Mouse (Mus musculus) ovary, postnatal 36 days (tissue): ENCODE data around the gene Ap1s1.

Source experiments
- DNase-seq: peaks from one replicate; pipeline ENCODE4 v3.0.0; 2022; ENCODE audit warnings: low spot score, mixed read lengths

Gene Ap1s1

GRCm38 (mm10) chr5:137045402-137046323 is at the start of gene Ap1s1:
Ap1s1 (minus strand) TSS chr5:137046135.
- peak; percentile 98 for DNase-seq

- DNase-seq = no peak
Observed at GRCm38 (mm10) chr5:137095135-137095534, 49.2 kb upstream of the Ap1s1 start.

DNA sequence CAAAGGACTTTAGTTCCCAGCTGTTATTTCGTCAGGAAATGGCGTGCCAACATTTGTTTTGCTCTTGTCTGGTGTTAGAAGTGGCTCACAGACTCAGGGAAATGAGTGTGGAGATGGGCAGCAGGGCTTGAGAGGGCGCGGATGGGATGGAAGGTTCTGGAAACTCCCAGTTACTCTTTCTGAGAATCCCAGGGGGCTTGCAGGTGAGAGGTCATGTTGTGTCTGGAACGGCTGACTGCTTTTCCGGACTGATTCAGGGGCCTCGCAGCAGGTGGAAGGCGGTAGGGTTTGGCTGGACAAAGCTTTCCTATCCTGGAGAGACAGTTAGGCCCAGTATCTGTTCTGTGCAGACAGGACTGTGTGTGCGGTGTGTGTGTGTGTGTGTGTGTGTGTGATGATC is 47.8 kb upstream of the Ap1s1 start:
- DNase-seq = no peak

DNA sequence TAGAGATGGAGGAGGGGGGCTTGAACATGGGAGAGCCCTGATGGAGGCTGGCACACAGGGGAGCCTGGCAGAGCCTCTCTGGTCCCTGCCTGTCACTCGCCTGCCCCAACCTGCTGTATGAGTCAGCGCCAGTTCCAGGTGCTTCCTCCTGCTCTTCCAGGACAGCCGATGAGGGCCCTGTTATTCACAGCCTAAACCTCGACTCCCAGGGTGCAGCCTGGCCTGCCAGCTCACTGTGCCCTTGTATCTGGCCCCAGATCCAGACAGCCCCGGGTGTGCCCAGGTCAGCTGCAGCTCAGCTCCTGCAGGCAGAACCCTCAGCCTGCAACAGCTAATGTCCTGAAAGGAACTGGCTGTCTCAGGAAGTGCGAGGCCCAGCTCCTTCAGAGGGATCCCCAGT is 45.6 kb upstream of the Ap1s1 start:
- no peak for DNase-seq

- no peak for DNase-seq
Observed at GRCm38 (mm10) chr5:137090870-137091269, 44.9 kb upstream of the Ap1s1 start.

DNA sequence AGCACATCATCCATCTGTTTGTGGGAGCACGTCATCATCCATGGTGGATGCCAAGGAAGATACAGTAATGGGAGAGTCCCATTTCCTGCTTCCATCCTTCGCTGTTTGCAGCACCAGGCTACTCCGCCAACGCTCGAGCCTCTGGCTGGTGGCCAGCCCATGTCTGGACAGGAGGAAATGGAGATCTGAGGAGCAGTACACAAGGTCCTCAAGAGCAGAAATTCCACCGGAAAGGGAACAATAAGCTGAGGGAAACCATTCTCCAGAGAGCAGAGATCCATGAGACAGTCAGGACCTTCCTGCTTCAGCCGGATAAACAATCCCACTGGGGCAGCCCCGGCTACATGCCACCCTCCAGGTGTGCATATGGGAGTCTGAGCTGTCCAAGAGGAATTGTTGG is 41.5 kb upstream of the Ap1s1 start:
- no peak for DNase-seq

DNA sequence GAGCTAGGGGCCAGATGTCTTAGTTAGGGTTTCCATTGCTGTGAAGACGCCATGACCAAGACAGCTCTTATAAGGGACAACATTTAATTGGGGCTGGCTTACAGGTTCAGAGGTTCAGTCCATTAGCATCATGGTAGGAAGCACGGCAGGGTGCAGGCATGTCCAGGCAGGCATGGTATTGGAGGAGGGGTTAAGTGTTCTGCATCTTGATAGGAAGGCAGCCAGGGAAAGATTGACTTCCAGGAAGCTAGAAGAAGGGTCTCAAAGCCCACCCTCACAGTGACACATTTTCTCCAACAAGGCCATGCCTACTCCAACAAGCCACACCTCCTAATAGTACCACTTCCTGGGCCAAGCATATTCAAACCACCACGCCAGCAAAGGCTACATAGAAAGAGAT is 39.8 kb upstream of the Ap1s1 start:
- DNase-seq = no peak

DNA sequence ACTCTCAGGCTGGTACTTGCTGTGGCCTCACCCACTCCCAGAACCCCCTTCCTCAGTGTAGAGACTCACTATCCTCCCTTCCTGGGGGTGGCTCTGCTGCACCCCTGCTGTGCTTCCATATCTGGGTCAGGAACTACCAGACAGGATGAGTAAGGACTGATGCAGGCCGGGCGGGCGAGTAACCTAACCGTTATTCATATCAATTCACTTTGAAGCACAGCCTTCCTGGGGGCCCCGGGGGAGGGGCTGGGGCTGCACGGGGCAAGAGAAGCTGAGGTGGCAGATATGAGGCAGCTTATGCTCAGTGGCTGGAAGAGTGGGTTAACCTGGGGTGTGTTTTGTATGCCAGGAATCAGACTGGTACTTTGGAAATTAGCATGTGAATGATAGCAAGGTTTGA is 39.1 kb upstream of the Ap1s1 start:
- DNase-seq = no peak

DNA sequence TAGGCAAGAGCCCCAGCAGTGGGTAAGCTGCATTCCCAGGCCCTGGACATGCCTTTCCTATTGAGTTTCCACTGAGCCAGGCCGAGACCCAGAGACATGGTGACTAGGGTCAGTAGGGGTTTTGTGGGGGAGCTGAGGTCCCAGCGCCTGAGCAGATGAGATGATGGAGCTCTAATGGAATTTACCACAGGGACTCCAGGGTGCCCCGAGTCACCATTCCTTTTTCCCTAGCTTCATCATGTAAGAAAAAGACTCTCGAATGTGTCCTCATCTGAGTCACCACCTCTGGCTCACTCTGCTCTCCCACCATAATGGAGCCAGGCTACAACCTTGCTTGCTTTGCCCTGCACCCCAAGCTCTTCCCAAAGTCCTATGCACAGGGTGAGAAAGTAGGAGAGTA is 37.1 kb upstream of the Ap1s1 start:
- no peak for DNase-seq

GRCm38 (mm10) chr5:137079849-137080248 is 33.9 kb upstream of the Ap1s1 start:
- no peak for DNase-seq

- no peak for DNase-seq
Observed at GRCm38 (mm10) chr5:137078616-137079015, 32.7 kb upstream of the Ap1s1 start.

DNA sequence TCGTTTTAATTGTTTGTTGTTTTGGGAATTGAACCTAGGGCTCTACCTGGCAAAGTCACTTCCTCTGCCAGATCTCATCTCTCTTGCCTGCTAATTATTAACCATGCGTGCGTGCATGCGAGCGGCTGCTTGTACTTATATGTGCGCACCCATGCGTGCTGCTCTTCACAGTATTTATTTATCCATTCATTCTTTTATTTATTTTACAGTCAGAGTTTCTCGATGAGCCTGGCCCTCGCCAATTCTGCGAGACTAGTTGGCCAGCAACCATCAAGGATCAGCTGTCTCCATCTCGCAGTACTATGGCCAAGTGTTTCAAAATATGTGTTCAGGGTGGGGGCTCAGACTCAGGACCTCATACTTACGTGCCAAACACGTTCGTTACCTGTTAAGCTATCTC is 32.1 kb upstream of the Ap1s1 start:
- DNase-seq = no peak

DNA sequence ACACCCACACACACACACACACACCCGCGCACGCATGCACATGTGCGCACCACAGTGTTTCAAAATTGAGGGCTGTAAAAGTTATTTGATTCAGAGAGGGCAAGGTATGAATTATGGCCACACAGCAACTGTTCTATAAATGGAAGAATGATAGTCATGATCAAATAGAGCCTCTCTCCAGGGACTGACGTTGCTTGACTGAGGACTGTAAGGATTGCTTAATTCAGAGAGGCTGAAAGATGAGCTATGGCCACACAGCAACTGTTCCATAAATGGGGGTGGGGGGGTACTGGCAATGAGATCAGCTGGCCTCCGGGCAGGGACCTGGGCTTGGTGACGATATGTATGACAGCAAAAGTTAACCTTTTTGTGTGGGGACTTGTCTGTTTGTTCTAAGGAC is 31.3 kb upstream of the Ap1s1 start:
- no peak for DNase-seq

GRCm38 (mm10) chr5:137076191-137076930 is 30.4 kb upstream of the Ap1s1 start:
- no peak for DNase-seq

- no peak for DNase-seq
Observed at GRCm38 (mm10) chr5:137075726-137076125, 29.8 kb upstream of the Ap1s1 start.

- DNase-seq = peak; percentile 29
Observed at GRCm38 (mm10) chr5:137074191-137074651, 28.3 kb upstream of the Ap1s1 start.

GRCm38 (mm10) chr5:137073141-137073540 is 27.2 kb upstream of the Ap1s1 start:
- no peak for DNase-seq

GRCm38 (mm10) chr5:137072079-137072960 is 26.4 kb upstream of the Ap1s1 start, which contains the start of gene Serpine1:
Serpine1 (minus strand) TSS chr5:137072268.
- DNase-seq = peak; percentile 67

- DNase-seq = no peak
Observed at GRCm38 (mm10) chr5:137070881-137071605, 25.1 kb upstream of the Ap1s1 start.

- DNase-seq = no peak
Observed at GRCm38 (mm10) chr5:137068711-137069110, 22.8 kb upstream of the Ap1s1 start.

DNA sequence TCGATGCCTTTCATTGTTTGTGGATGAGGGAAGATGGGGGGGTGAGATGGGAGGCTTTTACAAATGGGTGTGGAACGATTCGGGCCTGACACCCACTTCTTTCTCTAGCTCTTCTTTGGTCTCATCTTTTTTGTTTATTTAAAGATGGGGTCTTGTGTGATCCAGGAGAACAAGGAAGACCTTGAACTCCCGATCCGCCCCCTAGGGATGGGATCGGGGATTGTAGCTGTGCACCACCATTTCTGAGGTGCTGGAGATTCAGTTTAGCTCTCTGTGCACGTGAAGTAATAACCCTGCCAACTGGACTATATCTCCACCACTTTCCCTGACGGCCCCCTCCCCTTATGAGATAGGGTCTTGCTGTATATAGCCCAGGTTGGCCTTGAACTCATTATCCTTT is 20.0 kb upstream of the Ap1s1 start:
- no peak for DNase-seq
